Mouse (Mus musculus) testis, postnatal 14 days (tissue): Measurements from ENCODE around the gene Nbea.

Experiments
- DNase-seq: peaks from one replicate; pipeline ENCODE4 v3.0.0; 2021; ENCODE audit warnings: low spot score

Gene Nbea

DNA sequence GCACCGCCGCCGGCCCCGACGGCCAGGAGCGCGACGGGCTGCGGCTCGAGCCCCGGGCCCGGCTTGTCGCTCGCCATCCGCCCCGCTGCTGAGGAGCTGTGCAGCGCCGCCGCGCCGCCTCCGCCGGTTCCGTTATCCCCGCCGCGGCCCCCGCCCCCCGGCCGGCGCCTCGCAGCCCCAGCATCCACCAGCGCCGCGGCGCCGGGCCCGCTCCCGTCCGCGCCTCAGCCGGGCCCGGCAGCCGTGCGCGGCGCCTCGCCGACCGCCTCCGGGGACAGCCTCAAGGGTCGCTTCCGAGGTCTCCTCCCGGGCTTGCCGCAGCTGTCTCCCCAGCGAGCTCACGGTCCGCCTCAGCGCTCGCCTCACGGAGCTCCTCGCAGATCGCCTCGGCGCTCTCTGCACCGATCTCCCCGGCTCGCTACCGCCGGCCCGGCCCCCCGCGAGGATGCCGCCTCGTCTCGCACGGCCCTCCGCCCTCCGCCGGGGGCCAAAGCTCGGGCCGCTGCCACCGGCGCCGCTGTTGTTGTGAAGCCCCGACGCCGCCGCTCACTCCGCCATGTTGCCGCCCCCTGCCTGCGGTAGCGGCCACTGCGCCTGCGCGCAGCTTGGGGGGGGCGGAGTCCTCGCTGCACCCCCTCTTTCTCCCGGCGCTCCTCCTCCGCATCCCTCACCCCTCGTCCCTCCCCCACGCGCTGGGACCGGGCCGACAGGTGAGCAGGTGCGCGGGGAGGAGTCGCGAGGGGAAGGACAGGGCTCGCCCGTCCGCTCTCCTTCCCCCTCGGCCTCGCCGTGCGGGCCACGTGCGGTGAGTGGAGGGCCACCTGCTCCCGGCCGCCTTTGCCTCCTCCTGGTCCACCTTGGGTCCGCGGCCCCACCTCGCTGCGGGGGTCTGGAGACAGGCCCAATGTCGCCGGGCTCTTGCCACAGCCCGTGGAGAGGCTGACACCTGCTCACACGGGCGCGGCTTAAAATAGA, at the start of gene Nbea:
Nbea (minus strand) TSS at position 543 of the 975 bp plus-strand sequence.
- peak; percentile 90 for DNase-seq

DNA sequence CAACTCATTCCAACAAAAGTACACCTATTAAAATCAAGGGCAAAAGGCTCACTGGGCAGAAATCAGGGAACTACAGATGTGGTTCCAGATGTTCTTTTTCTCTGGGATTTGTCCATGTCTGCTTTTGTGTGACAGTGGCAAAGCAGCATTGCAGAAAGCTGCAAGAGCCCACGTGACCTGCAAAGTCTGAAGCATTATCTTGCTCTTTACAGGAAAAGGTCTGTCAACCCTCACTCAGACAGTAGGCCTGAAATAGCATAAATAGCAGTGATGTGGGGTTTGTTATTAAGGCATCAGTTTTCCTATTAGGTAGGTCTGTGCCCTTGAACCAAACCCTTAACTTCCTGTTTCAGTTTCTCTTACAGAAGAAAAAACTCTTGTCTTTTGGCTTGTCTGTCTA, 45.8 kb upstream of the Nbea start:
- no peak for DNase-seq

DNA sequence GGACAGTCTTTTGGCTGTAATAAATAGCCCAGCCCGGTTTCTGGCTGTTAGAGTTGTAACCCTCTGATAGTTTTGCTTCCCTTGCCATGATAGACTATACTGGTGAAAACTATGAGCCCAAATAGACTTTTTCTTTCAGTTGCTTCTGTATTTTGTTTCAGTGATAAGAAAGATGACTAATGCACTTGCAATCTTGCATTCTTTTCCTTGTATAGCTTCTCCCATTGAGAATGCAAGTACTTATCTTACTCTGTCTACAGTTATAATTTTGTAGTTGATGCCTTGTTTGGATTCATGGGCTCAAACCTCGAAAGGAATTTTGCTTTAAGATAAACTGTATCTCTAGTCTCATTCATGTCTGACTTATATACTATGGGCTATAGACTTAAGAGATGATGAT, 32.5 kb upstream of the Nbea start:
- DNase-seq = no peak

DNA sequence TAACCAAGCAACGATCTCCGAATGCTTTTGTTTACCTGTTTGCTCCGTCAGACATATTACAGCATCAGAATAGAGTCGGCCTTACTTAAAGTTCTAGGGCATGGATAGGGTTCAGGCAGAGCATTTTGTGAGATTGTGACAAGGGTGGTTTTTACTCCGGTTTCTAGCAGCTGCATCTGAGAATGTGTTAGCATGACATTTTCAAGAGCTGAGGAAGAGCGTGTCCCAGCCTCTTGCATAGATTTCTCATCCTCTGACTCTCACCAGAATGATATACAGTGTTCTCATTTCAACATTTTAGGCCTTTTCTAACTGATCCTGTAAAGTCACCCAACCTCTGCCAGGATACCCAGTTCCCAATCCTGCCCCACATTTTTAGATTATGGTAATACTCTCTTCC, 20.5 kb upstream of the Nbea start:
- DNase-seq = no peak

DNA sequence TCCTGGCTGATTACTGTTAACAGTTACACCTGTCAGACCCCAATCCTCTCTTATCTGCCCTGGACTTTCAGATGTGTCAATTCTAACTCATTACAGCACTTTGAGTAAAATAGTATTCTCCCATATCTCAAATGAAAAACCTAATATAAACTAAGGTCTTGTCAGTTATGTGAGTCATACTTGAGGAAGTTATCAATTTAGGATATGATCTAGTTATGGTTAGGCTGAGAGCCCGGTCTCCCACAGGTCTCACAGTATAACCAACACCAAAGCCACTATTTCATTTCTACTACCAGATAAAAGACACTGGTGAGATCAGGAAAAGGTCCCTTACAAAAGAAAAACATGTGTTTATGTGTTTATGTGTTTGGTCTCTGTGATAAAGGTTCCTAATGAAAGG, 4.7 kb upstream of the Nbea start:
- no peak for DNase-seq

DNA sequence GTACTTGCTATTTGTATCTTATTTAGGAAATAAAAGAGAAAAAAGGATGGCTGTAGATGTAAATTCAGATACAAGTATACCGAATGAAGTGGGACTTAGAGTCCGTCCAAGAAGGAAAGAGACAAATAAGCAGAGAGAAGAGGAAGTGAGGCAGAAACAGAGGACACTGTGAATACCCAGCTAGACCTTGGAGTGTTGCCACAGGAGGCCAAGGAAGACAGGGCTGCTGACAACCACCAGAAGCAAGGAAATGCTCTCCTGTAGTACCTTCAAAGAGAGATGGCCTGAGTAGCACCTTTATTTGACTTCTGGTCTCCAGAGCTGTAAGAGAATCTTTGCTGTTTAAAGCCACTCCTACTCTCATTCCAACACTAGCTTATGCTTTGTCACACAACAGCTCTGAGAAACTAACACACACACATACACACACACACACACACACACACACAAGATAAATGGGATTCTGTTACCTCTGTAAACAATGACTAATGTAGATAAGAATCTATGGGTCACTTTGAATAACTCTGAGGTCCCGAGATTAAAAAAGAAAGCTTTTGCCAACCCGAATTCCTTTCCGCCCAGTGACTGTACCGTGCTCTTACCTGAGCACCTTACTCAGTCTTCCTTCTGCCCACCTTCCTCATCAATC, 3.8 kb upstream of the Nbea start:
- no peak for DNase-seq

DNA sequence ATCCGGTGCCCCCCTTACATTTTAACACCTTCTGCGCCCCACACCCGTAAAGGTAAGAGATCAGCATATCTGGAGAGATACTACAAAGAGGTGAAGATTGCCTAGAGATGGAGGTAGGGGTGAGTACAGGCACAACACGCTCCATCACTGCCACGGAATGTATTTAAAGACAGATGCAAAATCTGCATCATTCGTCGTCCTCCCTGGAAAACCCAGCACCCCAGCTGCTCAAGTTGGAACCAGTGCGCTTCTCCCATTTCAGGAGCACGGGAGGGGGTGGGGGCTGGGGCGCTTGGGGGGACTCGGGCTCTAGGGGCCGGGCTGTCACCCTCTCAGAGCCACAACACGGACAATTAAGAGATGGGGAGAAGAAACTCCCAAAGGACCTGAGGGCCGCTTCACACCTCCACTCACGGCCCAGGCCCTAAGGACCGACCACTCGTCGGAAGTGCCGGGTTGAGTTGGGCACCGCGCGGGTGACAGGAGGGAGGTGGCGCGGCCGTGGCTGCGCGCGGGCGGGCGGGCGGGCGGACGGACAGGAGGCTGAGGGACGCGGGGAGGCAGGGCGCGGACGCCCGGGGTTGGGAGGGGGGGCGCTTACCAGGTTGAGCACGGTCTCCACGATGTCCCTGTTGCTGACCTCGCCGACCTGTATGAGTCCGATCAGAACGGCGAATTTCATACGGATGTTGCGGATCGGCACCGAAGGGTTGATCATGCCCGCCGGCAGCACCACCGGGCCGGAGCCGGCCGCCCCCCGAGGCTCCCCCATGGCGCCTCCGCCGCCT, 936 bp downstream of the Nbea start:
- no peak for DNase-seq

DNA sequence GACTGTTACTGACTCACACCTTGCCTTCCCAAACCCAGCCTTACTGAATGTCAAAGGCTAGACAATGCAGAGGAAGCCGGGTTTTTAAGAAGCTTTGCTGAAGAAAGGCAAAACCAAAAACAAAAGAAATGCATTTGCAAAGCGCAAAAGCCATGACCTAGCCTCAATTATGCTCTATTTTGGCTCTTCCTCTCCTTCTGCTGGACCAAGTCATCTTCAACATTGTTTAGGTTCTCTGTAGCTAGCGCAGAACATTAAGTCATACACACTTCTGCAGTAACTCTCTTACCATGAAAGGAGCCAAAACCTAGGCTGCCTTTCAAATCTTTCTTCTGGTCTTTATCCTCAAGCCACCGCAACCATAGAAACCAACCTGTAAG, 1.5 kb downstream of the Nbea start:
- no peak for DNase-seq

DNA sequence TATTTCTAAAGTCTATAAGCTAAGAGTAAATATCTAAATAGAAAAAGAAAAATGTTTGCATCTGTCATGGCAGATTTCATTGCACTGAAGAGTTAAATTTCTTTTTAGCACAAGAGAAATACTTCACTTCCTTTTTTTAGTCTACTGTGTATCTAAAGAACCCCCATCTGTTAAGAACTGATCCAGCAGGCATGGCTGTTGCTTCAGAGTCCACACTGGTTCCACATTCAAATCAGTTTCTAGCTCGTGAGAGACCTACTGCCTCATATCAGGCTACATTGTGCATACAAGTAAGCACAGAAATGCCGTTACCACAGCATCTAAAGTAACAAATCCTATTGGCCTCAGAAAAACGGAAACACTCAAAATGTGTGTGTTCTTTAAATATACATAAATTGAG, 2.5 kb downstream of the Nbea start:
- DNase-seq = no peak

DNA sequence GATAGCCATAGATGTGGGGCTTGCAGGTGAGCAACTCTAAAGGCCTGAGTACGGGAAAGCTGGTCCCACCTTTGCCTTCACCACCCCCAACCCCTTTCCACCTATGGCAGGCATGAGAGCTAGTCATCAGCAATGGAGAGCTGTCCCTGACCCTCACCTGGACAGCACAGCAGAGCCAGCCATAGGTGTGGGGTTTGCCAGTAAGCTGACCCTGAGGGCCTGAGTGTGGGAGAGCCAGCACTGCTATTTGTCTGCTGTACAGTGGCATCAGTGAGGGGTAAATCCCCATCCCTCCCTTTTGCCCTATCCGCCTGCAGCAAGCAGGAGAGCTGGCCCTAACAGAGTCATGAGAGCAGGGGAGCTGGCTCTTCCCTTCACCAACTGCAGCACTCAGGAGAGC, 25.6 kb downstream of the Nbea start:
- DNase-seq = no peak

DNA sequence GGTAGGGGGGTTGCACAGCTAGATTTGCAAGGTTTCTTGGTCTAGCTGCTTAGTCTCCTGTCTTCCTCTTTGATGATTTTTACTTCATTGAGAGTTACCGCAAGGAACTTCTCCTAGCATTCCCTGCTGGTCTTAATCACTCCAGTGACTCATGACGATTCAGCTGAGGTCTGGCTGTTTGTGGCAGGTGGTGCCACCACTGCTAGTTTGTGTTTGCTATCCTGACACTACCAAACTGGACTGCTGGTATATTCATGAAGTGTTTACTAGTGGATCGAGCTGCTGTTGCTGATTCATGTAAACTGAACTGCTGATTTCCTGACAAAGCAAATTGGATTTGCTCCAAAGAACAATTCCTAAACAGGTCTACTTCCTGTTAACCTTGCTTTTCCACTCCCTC, 56.8 kb downstream of the Nbea start:
- no peak for DNase-seq

DNA sequence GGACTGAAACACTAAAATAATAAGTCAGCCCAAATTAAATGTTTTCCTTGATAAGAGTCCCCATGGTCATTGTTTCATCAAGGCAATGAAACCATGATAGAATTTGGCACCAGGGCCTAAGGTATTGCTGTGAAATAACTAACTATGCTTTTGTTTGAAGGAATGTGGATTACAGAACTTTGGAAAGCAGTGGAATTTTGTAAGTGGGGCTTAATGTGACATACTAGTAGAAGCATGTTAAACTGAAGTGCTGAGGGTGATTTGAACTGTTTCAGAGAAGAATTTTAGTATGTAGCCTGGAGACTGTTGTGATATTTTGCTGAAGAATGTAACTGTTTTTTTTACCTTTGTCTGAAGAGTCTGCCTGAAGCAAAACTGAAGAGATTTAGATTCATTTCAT, 66.9 kb downstream of the Nbea start:
- no peak for DNase-seq

DNA sequence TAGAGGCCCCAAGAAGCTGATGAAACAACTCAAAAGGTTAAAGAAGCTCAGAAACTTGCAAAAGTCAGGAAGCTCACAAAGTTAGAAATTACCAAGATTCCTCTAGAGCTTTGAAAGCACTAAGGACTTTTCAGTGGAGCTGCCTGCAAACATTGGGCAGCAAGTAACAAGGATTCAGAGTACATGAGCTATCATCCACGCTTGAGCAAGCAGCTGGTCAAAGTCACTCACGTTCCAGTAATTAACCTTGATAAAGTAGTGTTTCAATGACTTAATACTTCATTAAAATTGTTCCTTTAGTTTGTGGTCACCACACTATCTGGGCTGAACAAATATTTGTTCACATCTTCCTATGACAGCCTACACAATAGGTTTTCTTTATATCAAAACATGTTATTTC, 75.4 kb downstream of the Nbea start:
- no peak for DNase-seq

DNA sequence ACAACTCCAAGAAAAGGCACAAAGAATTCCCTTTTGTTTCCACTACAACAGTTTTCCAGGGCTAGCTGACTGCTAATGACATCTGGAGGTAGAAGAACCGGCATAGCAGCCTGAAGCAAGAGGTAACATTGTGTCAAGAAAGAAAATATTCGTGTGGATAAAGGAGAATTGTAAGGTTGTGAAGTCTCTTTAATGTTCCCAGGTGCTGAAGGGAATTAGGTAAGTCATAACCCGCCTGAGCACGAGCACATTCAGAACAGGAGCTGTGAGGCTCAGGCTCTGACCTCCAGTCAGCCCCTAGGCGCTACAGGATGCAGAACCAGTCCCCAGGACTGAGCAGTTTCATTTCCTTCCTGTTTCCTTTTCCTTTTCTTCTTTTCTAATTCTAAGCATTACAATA, 86.4 kb downstream of the Nbea start:
- DNase-seq = no peak

DNA sequence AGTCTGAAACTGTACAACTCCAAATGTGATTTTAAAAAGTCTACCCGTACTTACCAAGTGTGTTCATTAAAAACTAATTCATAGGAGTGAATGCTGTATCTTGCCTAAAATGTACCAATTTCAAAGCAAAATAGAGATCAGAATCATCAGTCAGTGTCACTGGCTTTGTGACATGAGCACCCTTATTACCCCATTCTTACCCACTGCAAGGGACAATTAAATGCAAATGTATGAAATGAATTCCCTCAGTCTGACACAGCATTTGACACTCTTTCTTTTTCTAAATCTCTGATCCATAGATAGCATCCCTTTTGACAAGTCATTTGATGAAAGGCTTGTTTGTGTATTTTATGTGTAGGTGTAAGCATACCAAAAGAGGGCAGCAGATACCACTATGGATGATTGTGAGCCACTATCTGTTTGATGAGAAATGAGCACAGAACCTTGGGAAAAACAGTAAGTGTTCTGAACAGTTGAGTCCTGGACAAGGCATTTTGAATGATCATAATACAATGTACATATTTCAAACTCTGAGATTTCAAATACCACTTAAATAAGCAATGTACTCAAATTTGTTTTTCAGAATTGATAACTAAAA, 104.4 kb downstream of the Nbea start:
- no peak for DNase-seq

DNA sequence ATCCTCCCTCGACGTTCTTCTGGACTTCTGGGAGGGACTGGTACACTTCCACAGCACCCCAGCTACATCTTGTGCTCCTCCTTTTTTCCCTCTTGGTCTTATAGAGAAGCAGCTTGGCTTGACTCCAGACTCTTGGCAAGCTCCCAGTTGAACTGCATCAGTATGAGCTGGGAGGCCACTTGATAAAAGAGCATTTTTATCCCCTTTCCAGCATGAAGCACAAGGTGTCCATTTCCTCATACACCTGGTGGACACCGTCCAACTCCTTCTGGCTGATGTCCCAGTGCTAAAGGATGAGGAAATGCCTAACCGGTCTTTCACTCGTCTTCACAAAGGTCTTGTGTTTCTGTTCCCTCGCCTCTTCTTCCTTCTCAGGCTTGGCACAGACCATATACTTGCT, 115.7 kb downstream of the Nbea start:
- DNase-seq = peak; percentile 51

DNA sequence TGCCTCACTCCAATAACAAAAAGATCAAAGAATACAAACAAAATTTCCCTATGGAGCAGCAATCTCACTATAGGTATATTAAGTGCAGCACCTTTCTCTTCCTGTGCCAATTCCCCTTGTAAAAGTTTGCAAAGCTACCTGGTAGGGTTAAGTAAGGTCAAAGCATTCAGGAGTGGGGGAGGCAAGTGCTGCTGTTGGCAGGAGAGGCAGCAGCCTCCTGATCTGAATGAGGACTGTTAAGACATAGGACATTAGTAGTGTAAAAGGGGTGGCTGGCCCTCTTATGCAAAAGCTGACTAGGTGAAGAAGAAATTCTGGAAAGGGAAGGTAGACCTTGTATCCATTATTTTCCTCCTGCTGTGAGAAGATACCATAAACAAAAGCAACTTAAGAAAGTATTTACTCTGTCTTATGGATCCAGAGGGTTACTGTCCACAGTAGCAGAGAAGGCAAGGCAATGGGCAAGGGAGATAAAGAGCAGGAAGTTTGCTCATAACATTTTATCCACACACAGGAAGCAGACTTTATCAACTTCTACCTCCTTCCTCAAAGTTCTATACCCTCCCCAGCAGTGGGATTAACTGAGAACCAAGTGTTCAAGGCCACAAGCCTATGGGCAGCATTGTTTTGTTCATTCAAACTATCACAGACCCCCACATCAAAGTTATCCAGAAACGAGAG, 117.0 kb downstream of the Nbea start:
- no peak for DNase-seq

DNA sequence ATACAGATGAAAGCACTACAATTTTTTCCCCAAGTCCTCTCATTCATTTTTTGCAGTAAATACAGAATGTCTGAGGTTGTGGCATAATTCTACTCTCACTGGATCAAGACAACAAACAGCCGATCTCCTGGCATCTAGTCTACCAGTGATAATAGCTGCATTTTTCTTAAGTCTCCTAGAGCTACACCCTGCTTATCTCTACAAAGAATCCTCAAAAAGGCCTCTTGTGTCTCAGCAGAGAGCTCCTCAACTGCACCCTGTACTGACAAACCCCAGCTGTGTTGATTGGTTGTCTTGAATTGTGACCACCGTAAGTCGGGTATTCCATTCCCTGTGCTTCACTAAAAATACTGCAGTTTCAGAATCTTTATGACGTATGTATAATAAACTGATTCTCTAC, 118.3 kb downstream of the Nbea start:
- DNase-seq = no peak

DNA sequence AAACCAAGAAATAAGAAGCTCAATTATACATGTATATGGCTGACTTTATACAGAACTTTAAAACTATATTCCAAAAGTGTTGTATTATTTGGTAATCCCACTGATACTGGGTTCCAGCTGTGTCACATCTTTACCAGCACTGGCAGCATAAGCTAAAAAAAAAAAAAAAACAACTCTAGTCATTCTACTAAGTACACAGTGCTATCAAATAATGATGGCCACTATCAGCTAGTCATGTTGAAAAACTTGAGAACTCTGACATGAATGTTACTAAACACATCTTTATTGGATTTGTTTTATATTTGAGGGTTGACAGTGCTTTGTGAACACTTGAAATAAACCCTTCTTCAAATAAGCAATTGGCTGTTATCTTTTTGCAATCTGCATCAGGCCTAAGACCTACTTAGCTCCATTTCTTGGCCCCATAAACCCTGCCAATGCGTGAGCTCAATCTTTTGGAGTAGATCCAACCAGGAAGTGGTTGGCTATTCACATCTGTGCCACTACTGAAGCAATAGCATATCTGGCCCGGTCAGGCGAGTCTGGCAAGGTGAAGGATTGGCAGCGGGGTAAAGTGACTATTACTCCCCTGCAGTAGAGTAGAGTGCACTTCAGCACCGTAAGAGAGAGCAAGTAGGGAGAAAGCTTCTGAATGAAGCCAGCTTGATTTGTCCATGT, 137.7 kb downstream of the Nbea start:
- DNase-seq = no peak

DNA sequence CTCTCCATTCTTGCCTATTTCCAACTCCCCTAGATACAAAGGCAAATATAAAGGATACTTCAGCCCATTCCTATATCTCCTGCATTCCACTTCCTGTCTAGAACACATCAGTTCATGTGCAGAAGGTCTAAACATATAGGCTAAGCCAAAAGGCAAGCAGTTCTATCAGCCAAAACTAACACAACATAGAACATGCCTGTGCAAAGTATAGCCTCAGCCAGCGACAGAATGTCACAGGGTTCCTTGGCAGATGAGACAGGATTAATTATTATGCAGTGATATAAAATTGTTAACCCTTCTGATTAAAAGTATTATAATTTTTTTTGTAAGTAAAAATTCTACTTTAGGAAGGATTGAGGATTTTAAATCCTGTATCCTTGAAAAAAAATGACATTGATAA, 140.4 kb downstream of the Nbea start:
- DNase-seq = no peak

DNA sequence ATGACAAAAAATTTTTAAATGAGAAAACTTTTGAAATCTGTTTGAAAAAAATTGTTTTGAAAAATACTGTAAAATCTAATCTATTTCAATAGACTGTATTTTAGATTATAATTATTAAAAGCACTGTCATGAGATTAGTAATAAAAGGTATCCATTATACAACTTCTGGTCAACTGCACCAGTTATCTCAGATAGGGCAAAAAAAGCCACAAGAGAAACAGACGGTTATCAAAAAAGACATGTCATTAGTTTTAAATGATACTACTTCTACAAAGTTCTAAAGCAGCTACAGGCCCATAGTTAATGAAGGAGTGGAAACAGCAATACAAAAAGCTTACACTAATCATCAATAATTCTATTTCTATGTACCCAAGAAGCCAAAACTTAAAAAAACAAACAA, 144.0 kb downstream of the Nbea start:
- DNase-seq = no peak
